Mouse (Mus musculus): Measurements from ENCODE around the gene Rnf220.

- no peak for TF ChIP-seq CTCF (IDR thresholded peaks at IDR 0.05)
- no peak for TF ChIP-seq EP300 (IDR thresholded peaks at IDR 0.05)
These were observed 262.6 kb downstream of the Rnf220 start for GRCm38 (mm10) chr4:117234166-117234741.

All from lung, postnatal 0 days (tissue).